Mouse (Mus musculus) brain, embryonic 14.5 days (tissue): ENCODE data around the gene Mob3b. TPM values are rescaled to one million over a fixed set of nuclear protein-coding genes. Genes with fewer than 3 reads are reported as not detected.

Experiments used
- DNase-seq: peaks from one replicate; pipeline ENCODE4 v3.0.0-alpha.2; 2011; ENCODE audit warnings: low read depth
- CTCF ChIP-seq: fragments of 200-500 bp; IDR thresholded peaks from 2 replicates; pipeline ENCODE4 v1.5.1; 2012; ENCODE audit warnings: inconsistent platforms, mild to moderate bottlenecking, moderate library complexity, borderline replicate concordance; ENCODE audit not compliant: insufficient read depth, insufficient read length; ENCODE audit errors: extremely low read depth
- POLR2A ChIP-seq: fragments of 200-500 bp; IDR thresholded peaks from 2 replicates; pipeline ENCODE4 v1.6.1; 2012; ENCODE audit warnings: mild to moderate bottlenecking, inconsistent platforms, borderline replicate concordance; ENCODE audit not compliant: poor library complexity, insufficient read depth, insufficient read length, severe bottlenecking; ENCODE audit errors: extremely low read depth
- polyA plus RNA-seq: library from polyadenylated mRNA; depleted of rRNA; stranded (reverse); fragments of >200 nt; gene quantifications from 2 replicates; pipeline ENCODE4 v1.2.3, GENCODE M21; 2012

The Mob3b gene
- polyA plus RNA-seq, 1 experiment = 2.9 TPM

DNA sequence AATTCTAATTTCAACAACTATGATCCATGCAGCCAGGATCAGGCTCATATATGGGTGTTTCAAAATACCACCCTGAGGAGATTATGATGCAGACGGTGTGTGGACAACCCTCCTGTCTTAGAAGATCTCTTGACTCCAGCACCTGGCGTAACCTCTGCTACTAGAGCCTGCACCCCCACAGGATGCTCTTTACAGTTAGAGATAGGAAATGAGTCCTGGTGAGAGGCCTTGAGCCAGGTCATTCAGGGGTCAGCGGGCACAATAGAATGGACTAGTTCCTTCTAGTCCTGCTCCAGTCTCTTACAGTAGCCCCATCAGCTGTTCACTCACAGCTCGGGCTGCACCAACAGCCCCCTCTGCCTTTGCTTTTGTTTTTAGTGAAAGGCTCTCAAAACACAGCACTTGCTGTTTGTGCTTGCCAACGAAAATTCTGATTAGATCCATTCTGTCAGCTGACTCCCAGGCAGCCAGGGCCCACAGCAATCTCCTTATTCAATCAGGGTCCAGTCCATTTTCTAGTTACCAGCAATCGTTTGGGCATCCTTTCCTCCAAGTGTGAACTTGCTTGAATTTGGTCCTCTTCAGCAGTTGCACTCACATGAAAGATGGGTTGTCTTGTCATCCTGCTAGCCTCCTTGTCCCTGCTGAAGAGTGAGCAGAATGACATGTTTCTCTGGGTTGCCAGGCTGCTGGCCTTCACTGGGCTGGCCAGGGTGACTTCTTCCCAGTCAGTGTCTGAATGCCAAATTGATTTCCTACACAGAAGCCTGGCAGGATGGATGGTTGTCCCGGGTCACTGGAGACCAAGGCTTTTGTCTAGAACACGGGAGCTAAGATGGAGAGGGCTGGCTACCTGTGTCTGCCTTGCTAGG, 175.7 kb downstream of the Mob3b start:
- DNase-seq = peak; percentile 57
- TF ChIP-seq CTCF = no peak

DNA sequence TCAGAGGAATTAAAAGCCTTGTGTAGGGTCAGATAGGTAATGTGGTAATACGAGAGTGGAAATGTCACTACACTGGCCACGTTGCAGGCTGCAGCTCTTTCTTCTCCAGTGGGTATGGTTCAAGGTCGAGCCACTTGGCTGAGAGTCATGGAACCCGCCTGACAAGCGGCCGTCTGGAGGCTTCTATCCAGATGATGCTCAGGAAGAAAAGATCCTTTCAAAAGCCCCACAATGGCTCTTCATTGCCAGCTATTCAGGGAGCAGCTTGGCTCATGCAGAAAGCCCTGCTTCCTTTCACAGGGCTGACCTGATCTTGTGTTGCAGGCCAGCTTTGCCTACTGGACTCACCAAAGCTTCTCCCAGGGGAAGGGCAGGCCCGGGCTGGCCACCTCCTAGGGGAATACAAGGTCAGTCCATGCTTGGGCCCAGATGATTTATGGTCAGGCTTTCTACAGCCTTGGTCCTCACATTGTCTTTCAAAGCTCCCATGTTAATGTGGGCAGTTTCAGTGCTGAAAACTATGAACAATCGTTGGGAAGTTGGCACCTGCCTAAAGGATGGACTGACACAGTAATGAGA, 176.7 kb downstream of the Mob3b start:
- TF ChIP-seq POLR2A (no peak), CTCF (no peak)
- peak; percentile 67 for DNase-seq

DNA sequence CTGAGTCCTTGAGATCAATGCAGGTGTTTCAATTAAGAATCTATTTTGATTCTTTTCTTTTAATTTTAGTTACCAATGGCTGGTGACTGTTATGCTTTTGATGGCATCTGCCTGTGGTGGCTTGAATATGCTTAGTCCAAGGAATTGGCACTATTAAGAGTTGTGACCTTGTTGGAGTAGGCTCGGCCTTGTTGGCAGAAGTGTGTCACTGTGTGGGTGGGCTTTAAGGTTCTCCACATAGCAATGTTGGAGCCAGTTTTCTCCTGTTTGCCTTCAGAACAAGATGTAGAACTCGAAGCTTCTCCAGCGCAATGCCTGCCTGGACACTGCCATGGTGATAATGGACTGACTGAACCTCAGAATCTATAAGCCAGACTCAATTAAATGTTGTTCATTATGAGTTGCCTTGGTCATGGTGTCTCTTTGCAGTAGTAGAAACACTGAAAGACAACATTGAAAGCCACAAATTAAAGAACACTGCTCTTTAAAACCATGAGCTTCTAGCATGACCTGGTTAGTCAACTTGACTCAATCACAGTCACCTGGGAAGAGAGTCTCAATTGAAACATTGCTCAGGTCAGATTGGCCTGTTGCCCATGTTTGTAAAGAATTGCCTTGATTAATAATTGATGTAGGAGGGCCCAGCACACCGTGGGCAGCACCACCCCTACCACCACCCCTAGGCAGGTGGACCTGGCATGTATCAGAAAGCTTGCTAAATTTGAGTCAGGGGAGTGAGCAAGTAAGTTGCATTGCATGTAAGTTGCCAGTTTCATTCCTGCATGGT, 180.2 kb downstream of the Mob3b start:
- TF ChIP-seq CTCF (no peak), POLR2A (no peak)
- no peak for DNase-seq

DNA sequence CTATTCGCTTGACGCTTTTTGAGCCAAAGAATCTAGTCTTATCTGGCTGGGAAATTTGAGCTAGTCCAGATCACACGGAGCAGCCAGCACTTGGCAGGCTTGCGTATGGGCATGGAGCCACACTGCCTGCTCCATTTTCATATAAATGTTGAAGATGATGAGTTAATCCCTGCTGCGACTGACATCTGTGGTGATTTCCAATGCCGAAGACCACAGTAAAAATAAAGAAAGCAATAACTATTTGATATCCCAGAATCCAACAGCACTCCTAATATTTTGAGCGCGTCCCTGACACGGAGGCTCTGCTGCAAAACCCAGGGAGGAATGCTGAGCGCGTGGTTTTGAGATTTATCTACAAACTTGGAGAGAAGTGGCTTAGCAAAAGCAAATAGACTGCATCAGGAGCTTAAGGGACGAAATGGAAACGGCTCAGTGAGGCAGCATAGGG, 180.9 kb downstream of the Mob3b start:
- DNase-seq = peak; percentile 80
- TF ChIP-seq POLR2A (no peak), CTCF (no peak)

DNA sequence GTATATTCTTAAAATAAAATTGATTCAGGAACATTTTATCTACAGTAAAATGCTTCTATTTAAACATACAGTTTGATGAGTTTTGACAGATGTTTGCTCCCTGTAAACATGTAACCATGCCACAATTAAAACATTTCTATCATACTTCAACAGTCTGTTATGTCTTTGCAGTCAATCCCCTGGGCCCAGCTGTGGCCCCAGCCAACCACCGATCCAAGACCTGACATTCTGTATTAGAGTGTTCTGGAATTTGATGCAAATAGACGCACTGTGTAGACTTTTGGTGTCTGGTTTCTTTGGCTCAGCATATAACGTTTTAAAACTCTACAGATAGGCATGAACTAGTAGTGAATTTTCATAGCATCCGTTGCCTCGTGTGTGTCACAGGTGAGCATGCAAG, 182.5 kb downstream of the Mob3b start:
- no peak for TF ChIP-seq POLR2A
- no peak for TF ChIP-seq CTCF
- no peak for DNase-seq

DNA sequence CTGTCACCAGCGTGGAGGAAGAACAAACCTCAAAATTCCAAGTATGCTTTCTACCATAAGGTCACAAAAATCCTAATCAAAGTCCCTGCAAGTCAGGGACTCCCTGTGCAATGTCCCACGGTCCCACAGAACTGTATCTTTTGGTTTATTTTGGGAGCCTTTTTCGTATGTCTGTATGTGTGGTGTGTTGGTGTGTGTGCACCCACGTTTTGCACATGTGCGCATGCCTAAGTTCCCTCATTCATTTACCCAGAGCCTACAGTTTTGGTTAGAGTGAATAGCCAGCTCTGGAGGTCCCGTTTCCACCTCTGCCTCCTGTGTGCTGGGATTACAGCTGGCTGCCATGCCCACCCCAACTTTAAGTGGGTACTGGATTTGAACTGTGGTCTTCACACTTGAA, 189.7 kb downstream of the Mob3b start:
- TF ChIP-seq CTCF (no peak), POLR2A (no peak)
- no peak for DNase-seq

DNA sequence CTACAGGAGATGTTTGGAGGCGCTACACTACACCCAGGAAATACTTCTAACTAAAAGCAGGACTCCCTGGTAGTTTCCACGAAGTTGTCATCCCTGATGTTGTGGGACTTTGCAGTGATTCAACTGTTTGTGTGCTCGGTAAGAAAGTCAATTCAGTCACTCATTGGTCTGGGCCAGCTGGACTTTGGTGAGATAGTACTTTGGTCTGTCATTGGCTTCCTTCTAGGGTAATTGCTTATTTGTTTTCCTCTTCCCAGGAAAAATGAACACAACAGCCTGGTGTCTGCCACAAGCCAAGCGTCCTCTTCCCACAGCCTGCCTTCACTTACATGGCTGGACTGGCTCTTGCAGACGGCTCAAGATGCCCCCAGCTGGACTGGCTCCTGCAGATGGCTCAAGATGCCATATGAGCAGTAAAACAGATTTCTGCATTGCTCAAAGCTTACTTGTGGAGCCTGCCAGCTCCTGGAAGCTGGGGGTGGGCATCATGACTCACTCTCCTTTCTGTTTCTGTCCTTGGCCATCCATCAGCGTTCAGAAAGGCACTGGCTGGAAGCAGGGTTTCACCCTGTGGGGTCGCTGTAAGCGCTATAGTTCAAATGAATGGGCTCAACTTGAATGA, 190.8 kb downstream of the Mob3b start:
- TF ChIP-seq POLR2A (no peak), CTCF (no peak)
- DNase-seq = no peak

DNA sequence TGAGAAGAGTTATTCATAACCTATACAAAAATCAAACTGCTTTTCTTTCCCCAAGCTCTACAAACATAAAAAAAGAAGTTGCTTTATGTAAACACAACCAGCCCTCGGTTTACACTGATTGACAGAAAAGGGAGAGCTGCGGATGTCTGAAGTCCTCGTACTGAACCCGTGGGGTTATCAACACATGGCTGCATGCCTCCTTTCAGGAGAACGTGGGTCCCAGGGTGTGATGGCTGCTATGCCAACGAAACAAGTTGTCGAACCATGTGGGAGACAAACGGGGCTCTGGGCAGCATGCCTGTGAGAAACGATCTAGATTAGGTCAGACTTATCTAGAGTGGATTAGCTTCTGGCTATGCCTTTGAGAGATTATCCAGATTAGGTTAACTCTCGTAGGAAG, 192.4 kb downstream of the Mob3b start:
- DNase-seq = peak; percentile 27
- TF ChIP-seq CTCF = no peak
- TF ChIP-seq POLR2A = no peak

DNA sequence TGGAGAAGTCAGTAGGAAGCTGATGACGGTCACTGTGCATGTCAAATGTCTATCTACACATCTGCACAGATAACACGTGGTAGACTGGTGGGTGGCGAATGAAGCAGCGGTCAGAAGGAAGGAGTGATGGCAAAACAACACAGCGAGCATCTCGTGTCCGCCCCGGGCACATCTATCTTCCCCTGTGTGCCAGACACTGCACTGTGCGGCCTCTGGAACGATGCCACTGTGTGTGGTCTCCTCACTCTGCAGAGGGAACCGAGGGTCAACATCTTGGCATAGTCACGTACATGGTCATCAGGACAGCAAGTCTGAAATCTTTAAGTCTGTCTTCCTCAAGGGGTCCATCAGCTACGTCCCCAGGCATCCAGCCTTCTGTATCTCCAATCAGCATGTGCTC, 193.3 kb downstream of the Mob3b start:
- DNase-seq = no peak
- TF ChIP-seq POLR2A (no peak), CTCF (no peak)

DNA sequence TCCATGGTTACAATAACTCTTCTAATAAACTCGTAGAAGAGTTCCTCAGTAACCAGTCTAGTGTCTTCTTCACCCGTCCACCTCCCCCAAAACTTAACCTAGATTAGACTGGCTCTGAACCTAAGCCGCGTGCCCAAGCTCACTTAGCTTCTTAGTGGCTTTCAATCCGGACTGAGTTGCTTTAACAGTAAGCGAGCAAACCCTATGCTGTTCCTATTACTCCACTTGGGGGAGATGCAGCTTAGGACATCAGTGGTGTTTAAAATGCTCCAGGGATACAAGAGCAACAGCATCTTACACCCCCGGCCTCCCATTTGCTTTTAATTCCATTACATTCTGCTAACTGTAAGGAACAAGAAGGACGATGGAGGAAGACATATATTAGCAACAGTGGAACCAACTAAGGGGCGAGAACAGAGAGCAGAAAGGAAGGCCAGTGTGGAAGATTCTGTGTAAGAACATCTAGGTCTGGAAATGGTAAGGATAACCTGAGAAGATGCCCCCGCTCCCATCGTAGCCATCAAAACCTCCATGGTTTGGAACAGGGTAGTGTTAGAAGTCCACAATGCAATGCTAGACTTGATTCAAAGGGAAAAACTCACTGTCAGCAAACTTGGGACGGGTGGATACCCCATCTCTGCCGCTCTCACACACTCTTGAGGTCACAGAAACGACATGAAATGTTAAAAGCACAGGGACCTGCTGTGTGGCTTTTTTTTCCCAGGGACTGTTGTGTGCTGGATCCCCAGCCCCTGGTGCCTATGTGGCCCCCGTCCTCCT, 196.3 kb downstream of the Mob3b start:
- DNase-seq = peak; percentile 80
- no peak for TF ChIP-seq POLR2A
- peak; percentile 51; the same call in 1 of the 2 replicates for TF ChIP-seq CTCF

DNA sequence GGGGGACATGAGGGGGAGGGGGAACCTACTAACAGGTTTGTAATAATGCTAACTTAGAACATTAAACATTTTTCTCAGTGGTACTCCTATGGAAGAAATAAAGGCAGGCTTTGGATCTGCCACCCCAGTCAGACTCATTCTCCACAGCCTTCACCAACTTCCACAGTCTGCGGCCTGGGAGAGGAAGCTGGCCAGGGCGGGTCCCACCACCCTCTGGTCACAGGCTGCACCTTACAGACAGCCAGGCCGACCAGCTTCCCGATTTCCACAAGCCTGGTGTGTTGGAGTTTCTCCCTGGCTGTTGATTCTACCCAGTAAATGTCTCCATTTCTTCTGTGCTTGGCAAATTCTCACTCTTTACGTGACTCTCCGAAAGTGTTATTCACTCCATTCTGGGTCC, 197.8 kb downstream of the Mob3b start:
- no peak for DNase-seq

More for the DNA sequence above, 197.8 kb downstream of the Mob3b start:
- no peak for TF ChIP-seq CTCF
- TF ChIP-seq POLR2A = no peak
